Mouse (Mus musculus) E14TG2a.4 (cell line): Measurements from ENCODE around the gene Tmem178b.

ENCODE experiments used
- H3K27me3 ChIP-seq: 2 replicates; pipeline ENCODE4 v1.6.1; 2014; ENCODE audit warnings: low read length, control low read depth; ENCODE audit not compliant: insufficient read depth
- H3K36me3 ChIP-seq: 2 replicates; pipeline ENCODE4 v1.6.1; 2014; ENCODE audit warnings: low read length, control low read depth; ENCODE audit not compliant: insufficient read depth
- H3K4me1 ChIP-seq: replicated peaks from 2 replicates; pipeline ENCODE4 v1.6.1; 2014; ENCODE audit warnings: low read depth, low read length, control low read depth
- H3K4me3 ChIP-seq: replicated peaks from 2 replicates; pipeline ENCODE4 v1.5.1; 2014; ENCODE audit warnings: mild to moderate bottlenecking, low read length
- H3K9me3 ChIP-seq: 2 replicates; pipeline ENCODE4 v1.6.1; 2014; ENCODE audit warnings: low read length, control low read depth
- CTCF ChIP-seq: conservative IDR thresholded peaks from 2 replicates; pipeline ENCODE4 v1.5.1; 2014; ENCODE audit warnings: low read length
- NANOG ChIP-seq: IDR thresholded peaks from 2 replicates; pipeline ENCODE4 v1.6.1; 2014; ENCODE audit warnings: borderline replicate concordance, low read length, mixed read lengths
- POU5F1 ChIP-seq: IDR thresholded peaks from 2 replicates; pipeline ENCODE4 v1.6.1; 2014; ENCODE audit warnings: low read length, borderline replicate concordance

The Tmem178b gene

DNA sequence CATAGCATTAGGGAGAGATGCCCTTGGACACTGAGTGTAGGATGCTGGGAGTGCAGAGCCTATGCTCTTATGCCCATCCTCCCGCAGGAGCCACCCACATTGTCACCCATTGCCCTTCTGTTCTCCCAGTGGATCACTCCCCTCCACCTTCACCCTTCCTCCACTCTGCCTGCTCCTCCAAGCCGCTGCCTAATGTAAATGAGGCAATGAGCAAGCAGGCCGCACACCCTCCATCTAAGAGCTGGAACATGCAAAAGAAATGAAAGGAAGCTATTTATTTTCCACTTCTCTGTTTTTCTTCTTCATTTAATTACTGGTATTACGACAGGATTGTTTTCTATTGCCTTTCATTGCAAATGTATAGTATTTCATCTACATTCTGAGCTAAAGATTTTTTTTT, 142.1 kb downstream of the Tmem178b start:
- no peaks in the 10 kb centered on the region for H3K36me3 ChIP-seq
- TF ChIP-seq NANOG (no peak), POU5F1 (no peak), CTCF (no peak)
- no peak overlapping the region for H3K4me3 ChIP-seq
- no peaks in the 10 kb centered on the region for H3K27me3 ChIP-seq
- peaks cover 35% of the 10 kb centered on the region for H3K4me1 ChIP-seq
- no peaks in the 10 kb centered on the region for H3K9me3 ChIP-seq

DNA sequence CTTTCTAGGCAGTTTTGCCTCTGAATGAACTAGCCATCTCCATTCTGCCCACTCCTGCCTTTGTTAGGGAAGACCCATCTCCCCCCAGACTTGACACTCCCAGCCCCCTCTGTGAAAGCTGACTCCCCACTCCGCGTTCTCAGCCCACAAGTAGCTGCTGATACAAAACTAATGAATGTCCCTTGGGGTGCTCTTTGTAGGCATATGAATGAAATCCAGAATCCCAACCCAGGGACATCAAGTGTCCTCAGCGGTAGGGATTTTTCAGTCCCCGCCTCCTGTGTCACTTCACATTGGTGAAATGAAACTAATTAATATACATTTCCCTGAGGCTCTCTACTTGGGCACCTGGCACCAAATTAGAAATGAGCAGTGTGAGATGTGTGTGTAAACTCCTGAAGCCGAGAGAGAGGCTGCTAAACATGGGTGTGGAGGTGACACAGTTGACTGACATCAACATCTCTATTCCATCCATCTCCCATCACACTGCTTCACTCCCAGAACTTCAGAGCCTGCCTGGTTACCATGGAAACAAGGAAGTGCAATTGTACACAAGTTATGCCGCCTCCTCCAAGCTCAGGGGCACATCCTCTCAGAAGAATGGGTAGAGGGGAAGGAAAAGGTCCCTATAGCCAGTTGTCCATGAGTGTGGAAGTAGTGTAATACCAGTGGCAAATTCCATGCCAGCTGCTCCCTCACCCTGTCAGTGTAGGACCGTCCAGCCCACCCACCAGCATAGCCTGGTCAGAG, 142.8 kb downstream of the Tmem178b start:
- Histone ChIP-seq H3K36me3 (no peaks in the 10 kb centered on the region), H3K4me3 (no peak overlapping the region), H3K4me1 (peaks cover 32% of the 10 kb centered on the region), H3K27me3 (no peaks in the 10 kb centered on the region), H3K9me3 (no peaks in the 10 kb centered on the region)
- TF ChIP-seq NANOG, result no peak
- no peak for TF ChIP-seq CTCF
- TF ChIP-seq POU5F1, result no peak

DNA sequence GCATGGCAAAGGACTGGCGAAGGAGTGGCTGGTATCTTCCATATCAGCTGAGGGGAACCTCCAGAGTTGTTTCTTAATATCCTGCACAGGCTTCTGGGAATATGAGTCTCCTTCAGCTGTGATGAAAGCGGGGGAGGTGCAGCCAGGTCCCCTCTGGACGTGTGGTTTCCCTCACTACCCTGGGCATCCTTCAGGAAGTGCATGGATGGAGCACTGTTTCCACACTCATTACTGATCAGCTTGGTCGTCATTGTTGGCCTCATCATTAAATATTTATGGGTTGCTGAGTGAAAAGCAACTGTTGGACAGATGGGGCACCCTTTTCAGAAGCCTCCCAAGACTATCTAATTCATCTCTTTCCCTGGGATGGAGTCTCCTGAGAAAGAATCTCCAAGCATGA, 146.3 kb downstream of the Tmem178b start:
- H3K36me3 ChIP-seq, result no peaks in the 10 kb centered on the region
- no peaks in the 10 kb centered on the region for H3K9me3 ChIP-seq
- TF ChIP-seq CTCF (no peak), NANOG (no peak), POU5F1 (no peak)
- no peaks in the 10 kb centered on the region for H3K27me3 ChIP-seq
- peaks cover 18% of the 10 kb centered on the region for H3K4me1 ChIP-seq
- no peak overlapping the region for H3K4me3 ChIP-seq

DNA sequence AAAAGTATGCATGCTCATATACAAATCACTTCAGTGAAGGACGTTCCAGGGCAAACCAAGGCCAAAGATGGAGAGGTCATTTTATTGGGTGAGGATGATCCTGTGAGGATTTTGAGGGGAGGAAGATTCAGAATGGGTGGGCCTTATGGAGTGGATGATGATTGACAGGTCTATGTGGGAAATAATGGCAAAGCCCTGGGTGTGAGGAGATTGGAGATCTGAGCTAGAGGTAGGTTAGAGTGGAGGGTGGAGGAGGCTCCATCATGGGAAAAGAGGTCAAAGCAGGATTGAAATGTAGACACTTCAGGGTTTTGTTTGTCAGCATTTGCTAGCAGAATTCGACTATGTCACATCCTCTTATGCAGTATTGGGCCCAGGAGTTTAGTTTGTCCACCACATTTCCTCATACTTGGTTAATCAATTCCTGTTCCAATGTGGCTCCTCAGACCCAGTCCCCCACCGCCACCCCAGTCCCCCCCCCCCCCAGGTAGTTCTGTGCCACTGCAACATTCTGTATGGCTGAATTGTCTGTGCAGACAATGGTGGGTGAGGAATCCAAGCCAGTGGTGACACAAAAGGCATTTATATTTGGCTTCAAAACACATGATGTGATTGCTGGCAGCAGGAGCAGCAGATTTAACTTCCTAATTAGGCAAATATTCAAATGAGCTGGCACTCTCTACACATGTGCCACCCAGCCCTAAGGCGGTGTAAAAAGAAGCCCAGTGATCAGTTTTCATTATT, 150.7 kb downstream of the Tmem178b start:
- H3K4me1 ChIP-seq, result no peaks in the 10 kb centered on the region
- no peaks in the 10 kb centered on the region for H3K36me3 ChIP-seq
- no peak overlapping the region for H3K4me3 ChIP-seq
- no peaks in the 10 kb centered on the region for H3K27me3 ChIP-seq
- TF ChIP-seq POU5F1, result no peak
- TF ChIP-seq NANOG, result no peak
- TF ChIP-seq CTCF, result no peak
- H3K9me3 ChIP-seq, result no peaks in the 10 kb centered on the region

DNA sequence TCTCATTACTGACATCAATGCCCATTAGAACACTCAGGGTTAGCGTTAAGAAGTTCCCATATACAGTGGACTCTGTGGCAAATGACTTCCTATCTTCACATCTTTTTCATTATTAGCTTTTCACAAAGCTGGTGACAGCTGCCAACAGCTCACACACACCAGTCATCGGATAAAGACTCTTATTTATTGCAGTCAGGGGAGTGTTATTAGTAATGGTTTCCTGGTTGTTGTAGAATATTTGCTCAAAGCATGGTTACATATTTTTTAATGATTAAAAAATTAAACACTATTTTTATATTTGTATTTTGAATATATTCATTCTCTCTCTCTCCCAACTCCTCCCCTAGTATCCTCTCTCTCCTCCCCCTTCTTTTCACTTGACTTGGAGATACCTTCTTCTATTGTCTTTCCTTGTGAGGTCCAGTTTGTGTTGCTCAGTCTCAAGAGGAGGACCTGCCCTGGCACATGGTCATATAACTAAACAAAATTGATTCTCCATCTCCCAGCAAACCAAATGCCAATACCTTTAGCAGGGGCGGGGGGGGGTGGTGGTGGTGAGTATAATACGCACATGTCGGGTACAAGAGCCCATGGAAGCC, 151.4 kb downstream of the Tmem178b start:
- Histone ChIP-seq H3K36me3 (no peaks in the 10 kb centered on the region), H3K9me3 (no peaks in the 10 kb centered on the region), H3K4me3 (no peak overlapping the region), H3K4me1 (no peaks in the 10 kb centered on the region), H3K27me3 (no peaks in the 10 kb centered on the region)
- TF ChIP-seq NANOG, result no peak
- TF ChIP-seq CTCF, result no peak
- no peak for TF ChIP-seq POU5F1

DNA sequence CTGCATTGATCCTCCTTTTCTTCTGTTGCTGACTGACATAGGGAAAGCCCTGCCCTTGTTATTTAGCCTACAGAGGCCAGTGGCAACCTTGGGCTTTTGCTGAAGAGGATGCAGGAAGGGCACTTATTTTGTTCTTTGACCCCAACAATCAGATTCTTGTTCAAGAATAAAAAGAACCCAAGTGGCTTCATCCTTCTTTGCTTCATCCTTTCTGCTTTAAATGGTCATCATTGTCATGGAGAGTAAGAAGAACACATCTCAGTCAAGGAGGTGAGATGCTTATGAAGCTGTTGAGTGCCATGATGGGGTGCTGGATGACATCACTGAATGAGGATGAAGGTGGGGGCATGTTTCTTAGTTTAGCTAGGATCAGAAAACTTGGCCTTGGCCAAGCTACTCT, 159.8 kb downstream of the Tmem178b start:
- TF ChIP-seq NANOG, result peak; percentile 91
- no peak for TF ChIP-seq POU5F1
- H3K4me1 ChIP-seq, result peaks cover 8% of the 10 kb centered on the region; the same call in 1 of the 2 replicates
- no peaks in the 10 kb centered on the region for H3K36me3 ChIP-seq
- no peaks in the 10 kb centered on the region for H3K27me3 ChIP-seq
- no peaks in the 10 kb centered on the region for H3K9me3 ChIP-seq
- no peak overlapping the region for H3K4me3 ChIP-seq

DNA sequence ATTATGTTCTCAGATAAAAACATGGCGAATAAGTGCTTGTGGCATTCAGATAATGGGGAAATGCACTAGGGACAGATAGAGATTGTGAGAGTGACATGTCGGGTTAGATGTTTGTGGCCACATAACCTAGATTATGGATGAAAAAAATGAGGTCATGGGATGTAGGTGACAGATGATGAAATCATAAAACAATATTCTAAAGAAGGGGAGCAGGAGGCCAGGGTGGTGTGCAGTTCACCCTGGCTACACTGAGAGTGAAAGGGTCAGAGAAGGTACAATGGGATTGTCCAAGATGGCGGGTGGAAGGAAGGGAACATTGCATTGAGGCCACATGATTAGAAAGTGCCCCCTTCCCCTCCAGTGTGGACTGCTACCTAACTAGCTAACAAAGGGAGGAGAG, 160.9 kb downstream of the Tmem178b start:
- Histone ChIP-seq H3K36me3 (no peaks in the 10 kb centered on the region), H3K4me3 (no peak overlapping the region), H3K4me1 (peaks cover 8% of the 10 kb centered on the region; the same call in 1 of the 2 replicates), H3K27me3 (no peaks in the 10 kb centered on the region), H3K9me3 (no peaks in the 10 kb centered on the region)
- no peak for TF ChIP-seq CTCF
- no peak for TF ChIP-seq POU5F1
- no peak for TF ChIP-seq NANOG
